14 mouse cellular contexts compared by ENCODE assay signal in the genomic region with DNA sequence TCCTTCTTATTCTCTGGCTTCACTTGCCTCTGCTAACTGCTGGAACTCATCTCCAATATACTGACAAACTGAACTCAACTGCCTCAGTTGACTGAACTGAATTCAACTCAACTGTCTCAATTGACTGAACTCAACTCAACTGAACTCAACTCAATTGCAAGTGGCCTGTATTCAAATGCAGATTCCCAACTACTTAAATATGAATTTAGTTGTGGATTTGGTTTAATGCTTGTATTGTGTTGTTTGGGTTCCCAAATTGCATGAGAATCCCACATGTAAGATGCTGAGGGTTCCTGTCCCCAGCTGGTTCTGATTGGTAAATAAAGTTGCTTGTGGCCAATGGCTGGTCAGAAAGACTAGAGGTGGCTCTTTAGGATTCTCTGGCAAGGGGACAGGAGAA.
"Had no signal": no experiment of that assay in that cellular context is flagged by ENCODE, and none has a peak within 500 bp of the region (broad histone marks: within the 10 kb centered on the region; RNA-seq: fewer than 3 reads in every experiment).

No protein-coding gene starts in this region.

- ATAC-seq: midbrain, embryonic 16.5 days had no signal

- DNase-seq: lung, adult 18-20 months; lung, embryonic 14.5 days; lung, postnatal 10 days; lung, postnatal 4 days; midbrain, embryonic 14.5 days; retina, postnatal 1 day; right cerebral cortex, adult 18-20 months; right cerebral cortex, postnatal 25 days; right cerebral cortex, postnatal 4 days; spleen, adult 18-20 months; thymus, adult 18-20 months; thymus, postnatal 14 days; thymus, postnatal 36 days had no signal
